Comparison of ENCODE assay signal across 8 mouse cellular contexts in the genomic region with DNA sequence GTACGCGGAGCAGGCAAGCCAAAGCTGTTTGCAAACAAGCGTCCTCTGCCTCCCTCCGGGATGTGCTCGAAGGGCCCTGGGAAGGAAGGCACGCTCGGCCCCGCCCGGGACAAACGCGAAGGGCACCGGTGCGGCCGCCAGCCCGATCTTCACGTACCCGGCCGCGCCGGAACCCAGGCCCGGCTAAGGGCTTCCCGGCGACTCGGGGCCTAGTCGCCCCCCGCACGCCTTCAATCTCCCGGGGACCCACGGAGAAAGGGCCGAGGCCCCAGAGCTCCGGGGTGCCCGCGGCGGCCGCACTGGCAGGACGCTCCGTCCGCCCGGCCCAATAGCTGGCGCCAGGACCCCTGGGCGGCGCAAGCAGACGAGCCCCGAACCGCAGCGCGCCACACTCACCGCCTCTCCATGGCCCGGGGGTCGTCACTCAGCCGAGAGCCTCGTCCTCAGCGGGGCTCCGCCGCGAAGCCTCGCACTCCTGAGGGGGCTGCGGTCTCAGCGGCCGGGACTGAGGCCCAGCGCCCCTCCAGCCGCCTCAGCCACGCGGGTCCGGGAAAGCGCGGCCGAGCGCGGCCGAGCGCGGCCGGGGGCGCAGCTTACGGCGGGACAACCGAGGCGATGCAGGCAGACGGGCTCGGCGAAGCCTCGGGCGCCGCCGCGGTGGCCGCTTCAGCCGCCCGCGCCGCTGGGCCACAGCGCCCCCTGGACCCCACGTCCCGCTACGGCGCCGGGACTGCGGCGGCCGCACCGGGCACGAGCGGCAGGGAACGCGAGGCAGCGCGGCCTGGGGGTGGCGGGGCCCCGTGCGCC. TPM values are rescaled to one million over a fixed set of nuclear protein-coding genes. Genes with fewer than 3 reads are reported as not detected.
DNase-seq lines count a peak whose midpoint lies in the region; ATAC-seq lines count a peak whose summit lies in the region.

A gene (minus strand): TSS at position 742 of the 807 bp plus-strand sequence.

- intact Hi-C loops in gastrocnemius, postnatal 14 days (cut with DNase I; ENCODE audit: low total_unique reads): loop anchor here (10.0 kb wide), 1 partner anchor 65 kb away; a partner anchor contains a TSS
- intact Hi-C loops in left cerebral cortex, postnatal 25 days (cut with DNase I): loop anchor here (2.0 kb wide), 1 partner anchor 53 kb away; a partner anchor contains a TSS

- peak; percentile 85 for ATAC-seq in common myeloid progenitor, adult 5-6 weeks (replicated peaks; ENCODE audit: low read depth, poor library complexity, severe bottlenecking)
- ATAC-seq in inflammation-experienced regulatory T-cells, adult 6 months: peak; percentile 73
- peak; percentile 92 for ATAC-seq in megakaryocyte-erythroid progenitor cell, adult 5-6 weeks (replicated peaks; ENCODE audit: low FRiP score, low TSS enrichment, poor library complexity, severe bottlenecking)

- peak; percentile 62 for DNase-seq in adipocyte (ENCODE audit: low spot score)
- peak; percentile 87 for DNase-seq in gastrocnemius, postnatal 14 days
- peak; percentile 79 to 85 for DNase-seq in left cerebral cortex, postnatal 25 days (ENCODE audit: low spot score in 2 of 2)
- DNase-seq in right cerebral cortex, postnatal 14 days: peak; percentile 81
- DNase-seq in urinary bladder, postnatal 25 days (ENCODE audit: low spot score): peak; percentile 85

RNA-seq across cellular contexts. Expression of the gene that starts here (rescaled TPM):
- total RNA-seq in common myeloid progenitor, adult 5-6 weeks (2017): 0.64 TPM in 1 of 2 replicates, not detected in the other
- 10 to 100 TPM; 26.7 to 27.2 TPM for total RNA-seq in gastrocnemius, postnatal 14 days (2021)
- polyA plus RNA-seq in inflammation-experienced regulatory T-cells, adult 6 months (2017; shearing (Covaris generic)): under 1 TPM; 0.71 to 0.83 (median 0.72) TPM
- total RNA-seq in left cerebral cortex, postnatal 25 days (2021): 10 to 100 TPM; 61.3 to 65.1 TPM
- total RNA-seq in megakaryocyte-erythroid progenitor cell, adult 5-6 weeks (2014; fragmentation: Nextera tagmentation): not detected in 2 replicates
- not detected in 2 replicates for total RNA-seq in megakaryocyte-erythroid progenitor cell, adult 5-6 weeks (2017)

Comparison
In these comparisons a context has a peak if more than half of its experiments do, and no peak if none do; other contexts are left out.
1. Peak in every context shown above with its lines: DNase-seq and ATAC-seq.
2. RNA of the gene that starts here (total RNA-seq): 61.3 to 65.1 TPM in left cerebral cortex, postnatal 25 days and 26.7 to 27.2 TPM in gastrocnemius, postnatal 14 days; 0.64 TPM in common myeloid progenitor, adult 5-6 weeks and not detected in megakaryocyte-erythroid progenitor cell, adult 5-6 weeks; every median in the first group is over 10 times any median in the second.
3. Peak in ATAC-seq in common myeloid progenitor, adult 5-6 weeks; RNA of the gene not detected or under 1 TPM.
4. Peak in ATAC-seq in inflammation-experienced regulatory T-cells, adult 6 months; RNA of the gene not detected or under 1 TPM.
5. Peak in ATAC-seq in megakaryocyte-erythroid progenitor cell, adult 5-6 weeks; RNA of the gene not detected or under 1 TPM.